Mouse (Mus musculus): Measurements from ENCODE around the gene Plau. TPM values are rescaled to one million over a fixed set of nuclear protein-coding genes. Genes with fewer than 3 reads are reported as not detected.
A peak's percentile ranks its signal among the peaks of the same experiment; 100 is the strongest.

Gene Plau
- polyA plus RNA-seq, 1 experiment from 2014 or later = 0.18 TPM

- H3K4me1 ChIP-seq = peaks cover 42% of the 10 kb centered on the region
- 0 out of 2 replicates have a peak, but pooled peaks cover 2% of the 10 kb centered on the region for H3K27me3 ChIP-seq (replicated peaks)
- no peak overlapping the region for H3K27ac ChIP-seq
- ATAC-seq (ENCODE audit: low FRiP score, low read depth) = no peak
- no peak overlapping the region for H3K4me2 ChIP-seq (replicated peaks)
- H3K9me3 ChIP-seq = no peaks in the 10 kb centered on the region
- WGBS = 36% methylated on average over 8 of the region's 9 CpGs
- peaks cover 8% of the 10 kb centered on the region for H3K36me3 ChIP-seq
- H3K9ac ChIP-seq = no peak overlapping the region
- H3K4me3 ChIP-seq = no peak overlapping the region
Measured at GRCm38 (mm10) chr14:20795423-20796152, 40.9 kb upstream of the Plau start.

- Histone ChIP-seq H3K27ac (no peak overlapping the region), H3K9ac (no peak overlapping the region), H3K4me2 (replicated peaks) (0 out of 2 replicates have a peak overlapping the region, but pooled peaks have one; percentile 30), H3K9me3 (no peaks in the 10 kb centered on the region), H3K27me3 (replicated peaks) (0 out of 2 replicates have a peak, but pooled peaks cover 2% of the 10 kb centered on the region), H3K36me3 (peaks cover 2% of the 10 kb centered on the region; the same call in 1 of the 2 replicates), H3K4me3 (no peak overlapping the region), H3K4me1 (peaks cover 36% of the 10 kb centered on the region)
- WGBS = 65% methylated on average over 8 of the region's 8 CpGs
- ATAC-seq (ENCODE audit: low FRiP score, low read depth) = no peak
Measured at GRCm38 (mm10) chr14:20796170-20796569, 40.3 kb upstream of the Plau start.

GRCm38 (mm10) chr14:20796643-20797042 lies 39.8 kb upstream of the Plau start:
- Histone ChIP-seq H3K27ac (no peak overlapping the region), H3K4me1 (peaks cover 34% of the 10 kb centered on the region), H3K27me3 (replicated peaks) (0 out of 2 replicates have a peak, but pooled peaks cover 2% of the 10 kb centered on the region), H3K9ac (no peak overlapping the region), H3K4me2 (replicated peaks) (0 out of 2 replicates have a peak overlapping the region, but pooled peaks have one; percentile 30), H3K4me3 (no peak overlapping the region), H3K36me3 (no peaks in the 10 kb centered on the region), H3K9me3 (no peaks in the 10 kb centered on the region)
- whole genome bisulfite sequencing = 24% methylated on average over 8 of the region's 8 CpGs
- no peak for ATAC-seq (ENCODE audit: low FRiP score, low read depth)

DNA sequence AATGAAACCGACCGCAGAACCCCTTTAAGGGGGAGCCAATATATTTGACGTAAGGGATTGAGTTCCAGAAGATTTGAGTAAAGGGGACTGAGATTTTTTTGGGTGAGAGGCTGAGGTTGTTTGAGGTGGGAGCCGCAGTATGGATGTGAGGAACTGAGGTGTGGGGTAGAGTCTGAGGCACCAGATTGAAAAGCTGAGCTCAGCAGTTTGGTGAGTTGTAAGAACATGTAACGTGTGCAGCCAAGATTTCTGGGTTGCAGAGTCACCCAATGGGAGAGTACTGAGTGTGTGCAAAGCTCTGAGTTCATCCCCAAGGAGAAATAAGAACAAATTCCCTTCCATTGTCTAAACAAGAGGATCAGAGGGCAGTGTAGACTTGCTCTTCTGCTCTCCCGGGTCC lies 38.2 kb upstream of the Plau start:
- Histone ChIP-seq H3K36me3 (no peaks in the 10 kb centered on the region), H3K4me2 (replicated peaks) (no peak overlapping the region), H3K4me1 (peaks cover 19% of the 10 kb centered on the region), H3K9ac (no peak overlapping the region), H3K4me3 (no peak overlapping the region), H3K27ac (no peak overlapping the region), H3K27me3 (replicated peaks) (0 out of 2 replicates have a peak, but pooled peaks cover 2% of the 10 kb centered on the region), H3K9me3 (no peaks in the 10 kb centered on the region)
- ATAC-seq (ENCODE audit: low FRiP score, low read depth) = no peak
- WGBS = 87% methylated on average over 6 of the region's 6 CpGs

DNA sequence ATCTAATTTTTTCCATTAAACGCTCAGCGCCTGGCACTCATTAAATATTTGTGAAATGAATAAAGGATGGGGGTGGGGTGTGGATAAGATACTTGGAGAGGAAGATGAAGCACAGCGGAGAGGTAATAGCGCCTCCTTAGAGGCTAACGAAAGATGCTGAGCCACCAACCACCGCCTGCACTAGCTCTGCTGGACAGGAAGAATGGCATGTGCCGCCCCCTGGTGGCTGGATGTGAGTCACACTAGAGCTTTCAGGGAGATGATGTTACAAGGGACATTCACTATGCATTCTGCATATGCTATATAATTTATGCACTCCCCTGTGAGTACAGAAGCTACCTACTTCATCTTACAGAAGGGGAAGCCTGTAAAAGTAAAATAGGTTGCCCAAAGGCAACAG lies 37.7 kb upstream of the Plau start:
- H3K9me3 ChIP-seq = no peaks in the 10 kb centered on the region
- H3K4me3 ChIP-seq = no peak overlapping the region
- no peak for ATAC-seq (ENCODE audit: low FRiP score, low read depth)
- H3K27me3 ChIP-seq (replicated peaks) = 0 out of 2 replicates have a peak, but pooled peaks cover 2% of the 10 kb centered on the region
- no peaks in the 10 kb centered on the region for H3K36me3 ChIP-seq
- no peak overlapping the region for H3K9ac ChIP-seq
- 15% methylated on average over 7 of the region's 7 CpGs for WGBS
- H3K27ac ChIP-seq = no peak overlapping the region
- peaks cover 19% of the 10 kb centered on the region for H3K4me1 ChIP-seq
- H3K4me2 ChIP-seq (replicated peaks) = no peak overlapping the region

DNA sequence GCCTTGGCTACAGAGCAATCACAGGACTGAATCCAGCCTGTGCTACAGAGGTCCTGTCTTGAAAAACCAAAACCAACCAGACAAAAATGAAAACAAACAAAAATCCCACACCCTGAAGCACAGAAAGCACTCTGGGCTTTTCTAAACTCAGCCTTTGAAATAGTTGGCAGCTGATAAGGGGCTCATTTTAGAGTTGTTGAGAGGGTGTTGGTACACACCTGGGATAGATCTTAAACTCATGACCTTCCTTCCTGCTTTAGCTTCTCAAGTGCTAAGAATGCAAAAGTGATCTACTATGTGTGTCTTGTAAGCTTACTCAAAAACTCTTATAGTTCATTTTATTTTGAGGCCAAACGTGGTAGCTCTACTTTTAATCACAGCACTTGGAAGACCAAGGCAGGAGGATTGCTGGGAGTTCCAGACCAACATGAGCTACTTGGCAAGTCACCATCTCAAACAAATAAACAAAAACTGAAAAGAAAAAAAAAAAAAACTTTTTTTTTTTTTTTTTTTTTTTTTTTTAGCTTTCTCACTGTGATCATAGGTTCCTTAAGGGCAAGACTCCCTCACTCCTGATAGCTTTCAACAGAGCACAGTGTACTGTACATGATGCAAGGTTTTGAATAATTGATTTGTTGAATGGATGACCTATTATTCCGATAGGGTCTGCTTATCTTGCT lies 33.4 kb upstream of the Plau start:
- Histone ChIP-seq H3K9me3 (no peaks in the 10 kb centered on the region), H3K9ac (no peak overlapping the region), H3K36me3 (no peaks in the 10 kb centered on the region), H3K27ac (no peak overlapping the region), H3K4me2 (replicated peaks) (no peak overlapping the region), H3K4me3 (no peak overlapping the region), H3K27me3 (replicated peaks) (no peaks in the 10 kb centered on the region), H3K4me1 (no peaks in the 10 kb centered on the region)
- peak; percentile 29; the same call in 1 of the 2 replicates for ATAC-seq (ENCODE audit: low FRiP score, low read depth)
- 47% methylated on average over 2 of the region's 2 CpGs for WGBS

DNA sequence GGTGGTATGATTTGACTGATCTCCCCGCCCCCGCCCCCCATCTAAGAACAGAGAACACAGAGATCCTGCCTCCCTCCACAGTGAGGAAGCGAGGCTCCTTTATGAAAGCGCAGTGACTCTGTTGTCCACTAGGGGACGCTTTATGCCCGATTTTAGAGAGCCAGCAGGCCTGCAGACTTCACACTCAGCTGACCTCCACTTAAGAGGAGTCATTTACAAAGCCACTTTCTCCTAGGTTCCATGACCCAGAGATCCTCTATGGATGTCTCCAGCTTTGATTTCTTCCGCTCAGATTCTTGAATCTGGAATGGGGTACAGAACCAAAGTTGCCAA lies 32.9 kb upstream of the Plau start:
- Histone ChIP-seq H3K36me3 (no peaks in the 10 kb centered on the region), H3K27ac (no peak overlapping the region), H3K4me1 (no peaks in the 10 kb centered on the region), H3K4me3 (no peak overlapping the region), H3K27me3 (replicated peaks) (no peaks in the 10 kb centered on the region), H3K9me3 (no peaks in the 10 kb centered on the region), H3K4me2 (replicated peaks) (no peak overlapping the region), H3K9ac (no peak overlapping the region)
- ATAC-seq (ENCODE audit: low FRiP score, low read depth) = peak; percentile 61; the same call in 1 of the 2 replicates
- 4% methylated on average over 7 of the region's 7 CpGs for WGBS

DNA sequence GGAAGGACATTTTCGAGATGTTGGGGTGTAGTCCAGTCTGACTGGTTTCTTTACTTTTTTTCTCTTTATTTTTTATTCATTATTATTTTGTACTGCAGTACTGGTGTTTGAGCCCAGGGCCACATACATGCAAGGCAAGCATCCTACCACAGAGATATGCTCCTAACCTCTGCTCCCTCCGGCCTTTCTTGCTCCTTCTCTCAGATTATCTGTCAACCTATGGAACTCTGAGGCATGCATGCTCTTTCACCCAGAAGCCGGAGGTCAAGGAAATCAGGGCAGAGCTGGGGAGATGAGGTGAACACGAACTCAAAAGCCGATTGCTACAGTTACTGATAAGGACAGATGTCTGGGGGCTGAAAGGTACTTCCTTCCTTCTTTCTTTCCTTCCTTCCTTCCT lies 32.0 kb upstream of the Plau start:
- ATAC-seq (ENCODE audit: low FRiP score, low read depth) = no peak
- 79% methylated on average over 5 of the region's 5 CpGs for WGBS
- H3K4me2 ChIP-seq (replicated peaks) = no peak overlapping the region
- no peak overlapping the region for H3K4me3 ChIP-seq
- no peak overlapping the region for H3K27ac ChIP-seq
- H3K4me1 ChIP-seq = no peaks in the 10 kb centered on the region
- H3K36me3 ChIP-seq = no peaks in the 10 kb centered on the region
- H3K9ac ChIP-seq = no peak overlapping the region
- H3K9me3 ChIP-seq = no peaks in the 10 kb centered on the region
- H3K27me3 ChIP-seq (replicated peaks) = no peaks in the 10 kb centered on the region

GRCm38 (mm10) chr14:20804964-20805672 lies 31.3 kb upstream of the Plau start:
- Histone ChIP-seq H3K4me3 (no peak overlapping the region), H3K9ac (no peak overlapping the region), H3K27me3 (replicated peaks) (no peaks in the 10 kb centered on the region), H3K36me3 (no peaks in the 10 kb centered on the region), H3K9me3 (no peaks in the 10 kb centered on the region), H3K4me2 (replicated peaks) (no peak overlapping the region), H3K27ac (no peak overlapping the region), H3K4me1 (no peaks in the 10 kb centered on the region)
- WGBS = 79% methylated on average over 9 of the region's 9 CpGs
- no peak for ATAC-seq (ENCODE audit: low FRiP score, low read depth)

GRCm38 (mm10) chr14:20806116-20806840 lies 30.2 kb upstream of the Plau start:
- no peak for ATAC-seq (ENCODE audit: low FRiP score, low read depth)
- whole genome bisulfite sequencing = 89% methylated on average over 14 of the region's 14 CpGs
- Histone ChIP-seq H3K4me2 (replicated peaks) (no peak overlapping the region), H3K27ac (no peak overlapping the region), H3K4me1 (no peaks in the 10 kb centered on the region), H3K36me3 (no peaks in the 10 kb centered on the region), H3K4me3 (no peak overlapping the region), H3K9ac (no peak overlapping the region), H3K9me3 (no peaks in the 10 kb centered on the region), H3K27me3 (replicated peaks) (no peaks in the 10 kb centered on the region)

- H3K27me3 ChIP-seq (replicated peaks) = no peaks in the 10 kb centered on the region
- H3K9me3 ChIP-seq = no peaks in the 10 kb centered on the region
- 78% methylated on average over 4 of the region's 4 CpGs for WGBS
- H3K9ac ChIP-seq = no peak overlapping the region
- H3K4me1 ChIP-seq = no peaks in the 10 kb centered on the region
- no peak overlapping the region for H3K27ac ChIP-seq
- no peak overlapping the region for H3K4me2 ChIP-seq (replicated peaks)
- no peaks in the 10 kb centered on the region for H3K36me3 ChIP-seq
- no peak for ATAC-seq (ENCODE audit: low FRiP score, low read depth)
- H3K4me3 ChIP-seq = no peak overlapping the region
Measured at GRCm38 (mm10) chr14:20809349-20809748, 27.1 kb upstream of the Plau start.

DNA sequence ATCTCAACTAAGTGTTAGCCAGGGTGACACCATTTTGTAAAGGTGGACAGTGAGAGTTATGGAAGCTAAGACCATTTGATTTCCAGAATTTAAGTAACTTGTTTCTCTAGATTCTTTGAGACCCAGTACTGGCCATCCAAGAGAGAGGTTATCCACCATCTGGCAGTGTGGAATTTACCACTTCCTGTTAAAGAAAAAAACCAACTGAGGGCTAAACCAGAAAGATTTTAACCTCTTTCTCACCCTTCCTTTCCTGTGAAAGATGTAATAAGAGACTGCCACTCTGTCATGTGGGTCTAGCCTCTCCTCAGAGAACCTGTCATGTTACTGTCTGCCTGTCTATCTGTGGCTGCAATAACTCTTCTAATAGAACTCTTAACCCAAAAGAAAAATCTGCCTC lies 26.6 kb upstream of the Plau start:
- Histone ChIP-seq H3K4me1 (no peaks in the 10 kb centered on the region), H3K27me3 (replicated peaks) (no peaks in the 10 kb centered on the region), H3K4me2 (replicated peaks) (no peak overlapping the region), H3K4me3 (no peak overlapping the region), H3K27ac (no peak overlapping the region), H3K9me3 (no peaks in the 10 kb centered on the region), H3K9ac (no peak overlapping the region), H3K36me3 (no peaks in the 10 kb centered on the region)
- no peak for ATAC-seq (ENCODE audit: low FRiP score, low read depth)
